Mouse (Mus musculus): Measurements from ENCODE around the gene Tbc1d22b.

GRCm38 (mm10) chr17:29579579-29580126 is 30.1 kb downstream of the Tbc1d22b start:
- TF ChIP-seq EP300 (optimal IDR thresholded peaks at IDR 0.05) (no peak), CTCF (IDR thresholded peaks at IDR 0.05; ENCODE audit: low read depth) (no peak)

All from stomach, postnatal 0 days (tissue).